ENCODE assay signal across 15 mouse cellular contexts in genomic region chr15:85690875-85691274, GRCm38 (mm10). TPM values are rescaled to one million over a fixed set of nuclear protein-coding genes. Genes with fewer than 3 reads are reported as not detected.
A peak's percentile ranks its signal among the peaks of the same experiment; 100 is the strongest.
DNase-seq lines count a peak whose midpoint lies in the region; TF ChIP-seq lines count a peak whose summit lies in the region.
"Had no signal": no experiment of that assay in that cellular context is flagged by ENCODE, and none has a peak within 500 bp of the region (broad histone marks: within the 10 kb centered on the region; RNA-seq: fewer than 3 reads in every experiment).

No protein-coding gene starts in this region.

- peaks cover 66% of the 10 kb centered on the region for H3K4me1 ChIP-seq in kidney, adult 2 months (ENCODE audit: control insufficient read depth, insufficient read depth, low read length)

- WGBS in kidney, adult 2 months, result 51% methylated on average over 5 of the region's 5 CpGs

- no peak overlapping the region for H3K4me2 ChIP-seq in myocyte (ENCODE audit: low read depth)
- H3K4me2 ChIP-seq: forebrain, embryonic 13.5 days; hindbrain, embryonic 14.5 days had no signal

- peaks cover 100% of the 10 kb centered on the region for H3K79me2 ChIP-seq in myocyte (ENCODE audit: control insufficient read depth, insufficient read depth)

- TF ChIP-seq CTCF in kidney, adult 2 months (conservative IDR thresholded peaks at IDR 0.05; ENCODE audit: insufficient read depth, insufficient read length, low read depth, low read length), result no peak

- TF ChIP-seq POLR2A in kidney, adult 2 months (IDR thresholded peaks at IDR 0.05; ENCODE audit: low read depth, low read length), result no peak
- TF ChIP-seq POLR2A in myocyte (IDR thresholded peaks at IDR 0.05; ENCODE audit: insufficient read length, low read depth), result peak; percentile 37

- H3K27ac ChIP-seq in kidney, adult 2 months (ENCODE audit: insufficient read depth, low read depth, low read length), result 0 out of 2 replicates have a peak overlapping the region, but pooled peaks have one; percentile 10
- H3K27ac ChIP-seq: embryonic facial prominence, embryonic 10.5 days; forebrain, embryonic 13.5 days; heart, embryonic 10.5 days; hindbrain, embryonic 14.5 days had no signal

- no peaks in the 10 kb centered on the region for H3K27me3 ChIP-seq in kidney, adult 2 months (replicated peaks; ENCODE audit: control insufficient read depth, insufficient read depth, low read length)
- H3K27me3 ChIP-seq in myocyte (ENCODE audit: control insufficient read depth, insufficient read depth, insufficient read length), result no peaks in the 10 kb centered on the region
- H3K27me3 ChIP-seq: forebrain, embryonic 13.5 days had no signal

- peaks cover 9% of the 10 kb centered on the region for H3K36me3 ChIP-seq in kidney, adult 2 months (ENCODE audit: control insufficient read depth, insufficient read depth, low read length)
- H3K36me3 ChIP-seq in myocyte (ENCODE audit: control insufficient read depth, insufficient read depth), result peaks cover 85% of the 10 kb centered on the region
- H3K36me3 ChIP-seq: embryonic facial prominence, embryonic 10.5 days; heart, embryonic 10.5 days had no signal

- H3K4me3 ChIP-seq in kidney, adult 2 months (ENCODE audit: insufficient read depth, low read depth, low read length), result no peak overlapping the region
- no peak overlapping the region for H3K4me3 ChIP-seq in myocyte
- H3K4me3 ChIP-seq: embryonic facial prominence, embryonic 10.5 days; forebrain, embryonic 13.5 days; heart, embryonic 10.5 days had no signal

- H3ac ChIP-seq in myocyte (ENCODE audit: control insufficient read depth, insufficient read length), result no peak overlapping the region

- peak; percentile 63 for DNase-seq in cerebellum, adult 9-10 months
- no peak for DNase-seq in cerebellum, adult 11-12 months
- no peak for DNase-seq in kidney, adult 2 months
- no peak for DNase-seq in kidney, adult 9 months
- no peak for DNase-seq in right cerebral cortex, adult 2 months (ENCODE audit: low spot score in 2 of 2)
- DNase-seq: cerebellum, adult 11 months; forebrain, postnatal 0 days; gastrocnemius, postnatal 36 days; heart, adult 11 months; heart, postnatal 10 days had no signal

TF ChIP-seq in myocyte, 11 proteins besides CTCF, POLR2A, EP300 and RAD21:
- TF ChIP-seq POLR2AphosphoS2 (IDR thresholded peaks at IDR 0.05; ENCODE audit: insufficient read length, low read depth), result peak; percentile 58
- no peak for TF ChIP-seq MAX (IDR thresholded peaks at IDR 0.05; ENCODE audit: low read depth)
- no peak for TF ChIP-seq REST (IDR thresholded peaks at IDR 0.05; ENCODE audit: insufficient read depth, insufficient read length)
- TF ChIP-seq MYOG (IDR thresholded peaks at IDR 0.05; ENCODE audit: control insufficient read depth in 1 of 3, insufficient read depth in 1 of 3, insufficient read length in 2 of 3, low read depth in 2 of 3), result no peak

RNA-seq across cellular contexts. Expression of gene Ppara, which starts 43.9 kb away (rescaled TPM):
- polyA plus RNA-seq in kidney, adult 2 months (2012; rRNA removed), result 31.3 and 32.5 TPM in 2 replicates
- 0.12 TPM for polyA plus RNA-seq in myocyte (2012; fragmentation: generic; extraction: Trizol)

Comparison
In these comparisons a context has a peak if more than half of its experiments do, and no peak if none do; other contexts are left out.
1. RNA of gene Ppara, which starts 43.9 kb away (polyA plus RNA-seq): 31.3 to 32.5 TPM in kidney, adult 2 months; 0.12 TPM in myocyte (single experiment); every median in the first group is over 10 times any median in the second.